11 mouse cellular contexts compared by ENCODE assay signal in genomic region chr2:68957831-68958230, GRCm38 (mm10).
DNase-seq lines count a peak whose midpoint lies in the region; ATAC-seq lines count a peak whose summit lies in the region.
"Had no signal": no experiment of that assay in that cellular context is flagged by ENCODE, and none has a peak within 500 bp of the region (broad histone marks: within the 10 kb centered on the region; RNA-seq: fewer than 3 reads in every experiment).

No protein-coding gene starts in this region.

- H3K9me3 ChIP-seq in midbrain, embryonic 15.5 days: no peaks in the 10 kb centered on the region
- H3K9me3 ChIP-seq in kidney, embryonic 16.5 days (ENCODE audit: low read length): no peaks in the 10 kb centered on the region

- intact Hi-C loops in heart, postnatal 36 days (cut with DNase I): no loop called here

- WGBS in midbrain, embryonic 15.5 days: 68% methylated on average over 7 of the region's 7 CpGs
- 83% methylated on average over 7 of the region's 7 CpGs for WGBS in kidney, embryonic 16.5 days

- H3K4me3 ChIP-seq in midbrain, embryonic 15.5 days: no peak overlapping the region
- no peak overlapping the region for H3K4me3 ChIP-seq in kidney, embryonic 16.5 days (ENCODE audit: low read length)

- ATAC-seq in frontal cortex, adult (ENCODE audit: low TSS enrichment): peak; percentile 76
- ATAC-seq in midbrain, embryonic 15.5 days (replicated peaks): peak; percentile 77
- no peak for ATAC-seq in kidney, embryonic 16.5 days (ENCODE audit: low FRiP score, low TSS enrichment)

- no peak overlapping the region for H3K4me2 ChIP-seq in midbrain, embryonic 15.5 days
- no peak overlapping the region for H3K4me2 ChIP-seq in kidney, embryonic 16.5 days (replicated peaks; ENCODE audit: low read depth, low read length)
- H3K4me2 ChIP-seq: liver, embryonic 11.5 days had no signal

- H3K27me3 ChIP-seq in midbrain, embryonic 15.5 days (replicated peaks): no peaks in the 10 kb centered on the region
- H3K27me3 ChIP-seq in kidney, embryonic 16.5 days (ENCODE audit: insufficient read depth, low read length): no peaks in the 10 kb centered on the region

- H3K27ac ChIP-seq in midbrain, embryonic 15.5 days: peak overlapping the region; percentile 59; the same call in 1 of the 2 replicates
- H3K27ac ChIP-seq in kidney, embryonic 16.5 days (ENCODE audit: low read length): no peak overlapping the region

- no peak for DNase-seq in frontal cortex, postnatal 36 days (ENCODE audit: low spot score in 2 of 2)
- DNase-seq in CD4-positive helper T cell, adult 2 months (ENCODE audit: low read depth, low spot score): peak; percentile 30
- DNase-seq in cerebellum, adult 18-20 months: peak; percentile 46 to 55
- no peak for DNase-seq in lung, adult 18-20 months
- no peak for DNase-seq in heart, postnatal 36 days
- DNase-seq: kidney, adult 18-20 months; right cerebral cortex, postnatal 14 days had no signal

- no peak overlapping the region for H3K9ac ChIP-seq in midbrain, embryonic 15.5 days
- H3K9ac ChIP-seq in kidney, embryonic 16.5 days (replicated peaks; ENCODE audit: low read length): no peak overlapping the region

- peaks cover 12% of the 10 kb centered on the region; the same call in 1 of the 2 replicates for H3K4me1 ChIP-seq in midbrain, embryonic 15.5 days
- H3K4me1 ChIP-seq in kidney, embryonic 16.5 days (ENCODE audit: insufficient read depth, low read length): no peaks in the 10 kb centered on the region

- H3K36me3 ChIP-seq in midbrain, embryonic 15.5 days (replicated peaks): no peaks in the 10 kb centered on the region
- no peaks in the 10 kb centered on the region for H3K36me3 ChIP-seq in kidney, embryonic 16.5 days (ENCODE audit: insufficient read depth, low read length)

Comparison
In these comparisons a context has a peak if more than half of its experiments do, and no peak if none do; other contexts are left out.
1. DNase-seq: peak in CD4-positive helper T cell, adult 2 months (single experiment) and cerebellum, adult 18-20 months (2 of 2); none in frontal cortex, postnatal 36 days (0 of 2), lung, adult 18-20 months (0 of 2) and heart, postnatal 36 days (0 of 2).